Comparison of ENCODE assay signal across 8 mouse cellular contexts in genomic region chr19:18712866-18713300, GRCm38 (mm10). TPM values are rescaled to one million over a fixed set of nuclear protein-coding genes. Genes with fewer than 3 reads are reported as not detected.
A peak's percentile ranks its signal among the peaks of the same experiment; 100 is the strongest.
DNase-seq lines count a peak whose midpoint lies in the region; ATAC-seq and TF ChIP-seq lines count a peak whose summit lies in the region.

Gene D030056L22Rik (plus strand): TSS chr19:18713193.

- H3ac ChIP-seq in myocyte (ENCODE audit: control insufficient read depth, insufficient read length) = peak within 1 kb of the TSS; percentile 11

- H3K9me3 ChIP-seq in heart, embryonic 11.5 days (replicated peaks; ENCODE audit: control insufficient read depth, low read length) = no peaks in the 10 kb centered on the region
- no peaks in the 10 kb centered on the region for H3K9me3 ChIP-seq in kidney, embryonic 16.5 days (ENCODE audit: low read length)

- under 1% methylated on average over 38 of the region's 49 CpGs for WGBS in heart, embryonic 11.5 days (ENCODE audit: insufficient replicate concordance)
- under 1% methylated on average over 47 of the region's 49 CpGs for WGBS in kidney, embryonic 16.5 days
- under 1% methylated on average over 48 of the region's 49 CpGs for WGBS in liver, adult 2 months

- H3K27me3 ChIP-seq in heart, embryonic 11.5 days (ENCODE audit: control insufficient read depth, insufficient read depth, low read length) = no peaks in the 10 kb centered on the region
- H3K27me3 ChIP-seq in kidney, embryonic 16.5 days (ENCODE audit: insufficient read depth, low read length) = no peaks in the 10 kb centered on the region
- no peaks in the 10 kb centered on the region for H3K27me3 ChIP-seq in liver, adult 2 months (ENCODE audit: control insufficient read depth, insufficient read depth, low read length)
- H3K27me3 ChIP-seq in myocyte (ENCODE audit: control insufficient read depth, insufficient read depth, insufficient read length) = no peaks in the 10 kb centered on the region
- H3K27me3 ChIP-seq in splenic B cell, adult 2 months (ENCODE audit: control insufficient read depth, insufficient read depth, low read length, poor library complexity, severe bottlenecking) = no peaks in the 10 kb centered on the region; the same call in 1 of the 2 replicates

- H3K79me2 ChIP-seq in liver, adult 2 months (ENCODE audit: control insufficient read depth, insufficient read depth, low read length) = peaks cover 6% of the 10 kb centered on the region; the same call in 1 of the 2 replicates
- H3K79me2 ChIP-seq in myocyte (ENCODE audit: control insufficient read depth, insufficient read depth) = peaks cover 38% of the 10 kb centered on the region

- H3K4me2 ChIP-seq in heart, embryonic 11.5 days = peak within 1 kb of the TSS; percentile 82
- peak within 1 kb of the TSS; percentile 78 for H3K4me2 ChIP-seq in kidney, embryonic 16.5 days (replicated peaks; ENCODE audit: low read depth, low read length)
- H3K4me2 ChIP-seq in myocyte (ENCODE audit: low read depth) = peak within 1 kb of the TSS; percentile 95

- DNase-seq in B cell, adult 2 months = peak; percentile 99
- DNase-seq in brain, adult 2 months (ENCODE audit: low read depth, low spot score) = peak; percentile 98
- peak; percentile 82 for DNase-seq in liver, adult 2 months (ENCODE audit: extremely low read depth, low read depth, low spot score)
- DNase-seq in splenic B cell, adult 2 months (ENCODE audit: low read depth, low spot score) = peak; percentile 99

- ATAC-seq in erythroblast, adult 5-6 weeks (replicated peaks; ENCODE audit: low FRiP score, poor library complexity, severe bottlenecking) = peak; percentile 94
- ATAC-seq in heart, embryonic 11.5 days (replicated peaks; ENCODE audit: insufficient number of reproducible peaks, low FRiP score, low TSS enrichment) = peak; percentile 97
- ATAC-seq in kidney, embryonic 16.5 days (ENCODE audit: low FRiP score, low TSS enrichment) = peak; percentile 97

- TF ChIP-seq POLR2A in liver, adult 2 months (IDR thresholded peaks at IDR 0.05; ENCODE audit: extremely low read depth, insufficient read depth, low read length) = 0 out of 2 replicates have a peak, but pooled peaks have one; percentile 55
- peak; percentile 89 for TF ChIP-seq POLR2A in myocyte (IDR thresholded peaks at IDR 0.05; ENCODE audit: insufficient read length, low read depth)

- peak within 1 kb of the TSS; percentile 90 for H3K9ac ChIP-seq in heart, embryonic 11.5 days (ENCODE audit: low read depth, low read length)
- H3K9ac ChIP-seq in kidney, embryonic 16.5 days (replicated peaks; ENCODE audit: low read length) = peak within 1 kb of the TSS; percentile 86
- peak within 1 kb of the TSS; percentile 86 for H3K9ac ChIP-seq in liver, adult 2 months (ENCODE audit: low read depth, low read length)

- H3K36me3 ChIP-seq in heart, embryonic 11.5 days (ENCODE audit: control insufficient read depth, insufficient read depth, low read length) = no peaks in the 10 kb centered on the region
- H3K36me3 ChIP-seq in kidney, embryonic 16.5 days (ENCODE audit: insufficient read depth, low read length) = no peaks in the 10 kb centered on the region
- H3K36me3 ChIP-seq in liver, adult 2 months (ENCODE audit: control insufficient read depth, insufficient read depth, low read length) = no peaks in the 10 kb centered on the region
- H3K36me3 ChIP-seq in myocyte (ENCODE audit: control insufficient read depth, insufficient read depth) = peaks cover 6% of the 10 kb centered on the region
- H3K36me3 ChIP-seq in splenic B cell, adult 2 months (ENCODE audit: control insufficient read depth, insufficient read depth, low read length, poor library complexity, severe bottlenecking) = no peaks in the 10 kb centered on the region

- peak within 1 kb of the TSS; percentile 93 for H3K27ac ChIP-seq in heart, embryonic 11.5 days (ENCODE audit: low read depth, low read length)
- H3K27ac ChIP-seq in kidney, embryonic 16.5 days (ENCODE audit: low read length) = peak within 1 kb of the TSS; percentile 98
- H3K27ac ChIP-seq in liver, adult 2 months (replicated peaks; ENCODE audit: insufficient read depth, low read depth, low read length) = peak within 1 kb of the TSS; percentile 92

- H3K4me3 ChIP-seq in heart, embryonic 11.5 days (ENCODE audit: low read depth, low read length) = peak within 1 kb of the TSS; percentile 89
- H3K4me3 ChIP-seq in kidney, embryonic 16.5 days (ENCODE audit: low read length) = peak within 1 kb of the TSS; percentile 72
- H3K4me3 ChIP-seq in liver, adult 2 months (ENCODE audit: insufficient read depth, low read depth, low read length) = peak within 1 kb of the TSS; percentile 83
- peak within 1 kb of the TSS; percentile 45 for H3K4me3 ChIP-seq in myocyte

- H3K4me1 ChIP-seq in heart, embryonic 11.5 days (ENCODE audit: control insufficient read depth, insufficient read depth, low read length) = peaks cover 12% of the 10 kb centered on the region
- peaks cover 21% of the 10 kb centered on the region for H3K4me1 ChIP-seq in kidney, embryonic 16.5 days (ENCODE audit: insufficient read depth, low read length)
- H3K4me1 ChIP-seq in liver, adult 2 months (ENCODE audit: control insufficient read depth, insufficient read depth, low read length) = no peaks in the 10 kb centered on the region

- peak; percentile 70 for TF ChIP-seq CTCF in liver, adult 2 months (IDR thresholded peaks at IDR 0.05; ENCODE audit: low read depth, low read length)

TF ChIP-seq in myocyte, 11 proteins besides CTCF, POLR2A, EP300 and RAD21:
- TF ChIP-seq MYOD1 (IDR thresholded peaks at IDR 0.05; ENCODE audit: control insufficient read depth in 1 of 3, insufficient read length in 2 of 3, low read depth in 2 of 3) = peak in 2 of 3 experiments; percentile 31 to 70
- peak in 1 of 3 experiments; percentile 42 for TF ChIP-seq MYOG (IDR thresholded peaks at IDR 0.05; ENCODE audit: control insufficient read depth in 1 of 3, insufficient read depth in 1 of 3, insufficient read length in 2 of 3, low read depth in 2 of 3)
- no peak for TF ChIP-seq TCF12 (IDR thresholded peaks at IDR 0.05; ENCODE audit: insufficient read depth, poor library complexity, severe bottlenecking)
- TF ChIP-seq E2F4 (IDR thresholded peaks at IDR 0.05; ENCODE audit: insufficient read depth) = peak; percentile 88
- peak; percentile 91 for TF ChIP-seq POLR2AphosphoS2 (IDR thresholded peaks at IDR 0.05; ENCODE audit: insufficient read length, low read depth)
- TF ChIP-seq SRF (IDR thresholded peaks at IDR 0.05; ENCODE audit: control insufficient read depth, insufficient read length, low read depth) = no peak
TF ChIP-seq in myocyte: peak in this region for 4.

RNA-seq across cellular contexts. Expression of gene D030056L22Rik, which starts in this region (rescaled TPM):
- total RNA-seq in erythroblast, adult 5-6 weeks (2015; ENCODE audit: low replicate concordance) = 30.1 and 40.0 TPM in 2 replicates
- total RNA-seq in erythroblast, adult 5-6 weeks (2017; ENCODE audit: low replicate concordance) = 17.3 and 21.9 TPM in 2 replicates
- polyA plus RNA-seq in heart, embryonic 11.5 days (2014; fragmentation: Nextera tagmentation; extraction: Ambion mirVana) = 26.9 and 27.7 TPM in 2 replicates
- polyA plus RNA-seq in kidney, embryonic 16.5 days (2015; fragmentation: Nextera tagmentation; extraction: Ambion mirVana) = 30.4 and 30.5 TPM in 2 replicates
- total RNA-seq in liver, adult 2 months (2014; rRNA removed) = 7.1 and 9.5 TPM in 2 replicates
- 5.0 and 5.7 TPM in 2 replicates for polyA plus RNA-seq in liver, adult 2 months (2012; rRNA removed)
- polyA plus RNA-seq in myocyte (2012; fragmentation: generic; extraction: Trizol) = 10.4 TPM

Comparison
In these comparisons a context has a peak if more than half of its experiments do, and no peak if none do; other contexts are left out.
1. Peak in every context shown above with its lines: DNase-seq, ATAC-seq, H3K4me3 ChIP-seq and H3K27ac ChIP-seq.